ENCODE assay signal across 13 mouse cellular contexts in genomic region chr14:79658748-79659508, GRCm38 (mm10). TPM values are rescaled to one million over a fixed set of nuclear protein-coding genes. Genes with fewer than 3 reads are reported as not detected.
DNase-seq lines count a peak whose midpoint lies in the region; ATAC-seq lines count a peak whose summit lies in the region.
"Had no signal": no experiment of that assay in that cellular context is flagged by ENCODE, and none has a peak within 500 bp of the region (broad histone marks: within the 10 kb centered on the region; RNA-seq: fewer than 3 reads in every experiment).

No protein-coding gene starts in this region.

- H3K9me3 ChIP-seq in midbrain, embryonic 15.5 days, result no peaks in the 10 kb centered on the region
- H3K9me3 ChIP-seq in midbrain, embryonic 10.5 days (replicated peaks), result no peaks in the 10 kb centered on the region
- H3K9me3 ChIP-seq in forebrain, embryonic 15.5 days, result no peaks in the 10 kb centered on the region
- no peaks in the 10 kb centered on the region for H3K9me3 ChIP-seq in hindbrain, embryonic 14.5 days (ENCODE audit: control insufficient read depth, low read length)
- H3K9me3 ChIP-seq in neural tube, embryonic 15.5 days (replicated peaks), result no peaks in the 10 kb centered on the region
- H3K9me3 ChIP-seq: liver, embryonic 15.5 days; midbrain, embryonic 13.5 days had no signal

- 67% methylated on average over 6 of the region's 6 CpGs for WGBS in midbrain, embryonic 15.5 days
- 90% methylated on average over 6 of the region's 6 CpGs for WGBS in midbrain, embryonic 10.5 days
- WGBS in forebrain, embryonic 15.5 days, result 60% methylated on average over 6 of the region's 6 CpGs
- 48% methylated on average over 6 of the region's 6 CpGs for WGBS in hindbrain, embryonic 14.5 days
- WGBS in neural tube, embryonic 15.5 days, result 39% methylated on average over 6 of the region's 6 CpGs

- 0 out of 2 replicates have a peak, but pooled peaks cover 4% of the 10 kb centered on the region for H3K27me3 ChIP-seq in midbrain, embryonic 15.5 days (replicated peaks)
- H3K27me3 ChIP-seq in midbrain, embryonic 10.5 days (ENCODE audit: low read depth, poor library complexity, severe bottlenecking), result peaks cover 23% of the 10 kb centered on the region
- no peaks in the 10 kb centered on the region for H3K27me3 ChIP-seq in forebrain, embryonic 15.5 days
- H3K27me3 ChIP-seq in hindbrain, embryonic 14.5 days (ENCODE audit: control insufficient read depth, insufficient read depth, low read length), result no peaks in the 10 kb centered on the region
- H3K27me3 ChIP-seq in neural tube, embryonic 15.5 days (replicated peaks), result no peaks in the 10 kb centered on the region

- H3K4me2 ChIP-seq in midbrain, embryonic 15.5 days, result no peak overlapping the region
- H3K4me2 ChIP-seq in forebrain, embryonic 15.5 days (replicated peaks), result no peak overlapping the region
- H3K4me2 ChIP-seq in hindbrain, embryonic 14.5 days (replicated peaks), result no peak overlapping the region
- no peak overlapping the region for H3K4me2 ChIP-seq in neural tube, embryonic 15.5 days
- H3K4me2 ChIP-seq: liver, embryonic 15.5 days; midbrain, embryonic 13.5 days had no signal

- H3K27ac ChIP-seq in midbrain, embryonic 15.5 days, result 0 out of 2 replicates have a peak overlapping the region, but pooled peaks have one; percentile 19
- no peak overlapping the region for H3K27ac ChIP-seq in midbrain, embryonic 10.5 days (replicated peaks)
- peak overlapping the region; percentile 36 for H3K27ac ChIP-seq in forebrain, embryonic 15.5 days (replicated peaks)
- peak overlapping the region; percentile 59 for H3K27ac ChIP-seq in hindbrain, embryonic 14.5 days
- peak overlapping the region; percentile 37; the same call in 1 of the 2 replicates for H3K27ac ChIP-seq in neural tube, embryonic 15.5 days (replicated peaks)
- H3K27ac ChIP-seq: liver, embryonic 15.5 days; midbrain, embryonic 13.5 days had no signal

- peaks cover 15% of the 10 kb centered on the region for H3K4me1 ChIP-seq in midbrain, embryonic 15.5 days
- H3K4me1 ChIP-seq in midbrain, embryonic 10.5 days, result peaks cover 20% of the 10 kb centered on the region
- peaks cover 32% of the 10 kb centered on the region for H3K4me1 ChIP-seq in forebrain, embryonic 15.5 days
- peaks cover 35% of the 10 kb centered on the region for H3K4me1 ChIP-seq in hindbrain, embryonic 14.5 days (replicated peaks; ENCODE audit: control insufficient read depth, insufficient read depth, low read length)
- peaks cover 28% of the 10 kb centered on the region for H3K4me1 ChIP-seq in neural tube, embryonic 15.5 days
- H3K4me1 ChIP-seq: liver, embryonic 15.5 days had no signal

- H3K4me3 ChIP-seq in midbrain, embryonic 15.5 days, result no peak overlapping the region
- H3K4me3 ChIP-seq in midbrain, embryonic 10.5 days, result no peak overlapping the region
- no peak overlapping the region for H3K4me3 ChIP-seq in forebrain, embryonic 15.5 days
- no peak overlapping the region for H3K4me3 ChIP-seq in hindbrain, embryonic 14.5 days (replicated peaks; ENCODE audit: low read length)
- no peak overlapping the region for H3K4me3 ChIP-seq in neural tube, embryonic 15.5 days (replicated peaks)
- H3K4me3 ChIP-seq: erythroblast, embryonic 14.5 days; liver, embryonic 15.5 days; midbrain, embryonic 13.5 days had no signal

- no peak overlapping the region for H3K9ac ChIP-seq in midbrain, embryonic 15.5 days
- no peak overlapping the region for H3K9ac ChIP-seq in forebrain, embryonic 15.5 days (replicated peaks)
- no peak overlapping the region for H3K9ac ChIP-seq in hindbrain, embryonic 14.5 days
- H3K9ac ChIP-seq in neural tube, embryonic 15.5 days (replicated peaks), result no peak overlapping the region
- H3K9ac ChIP-seq: liver, embryonic 15.5 days; midbrain, embryonic 13.5 days had no signal

- DNase-seq in midbrain, embryonic 10.5 days (ENCODE audit: low spot score), result no peak
- peak; percentile 57 for DNase-seq in hindbrain, embryonic 14.5 days (ENCODE audit: low spot score)
- no peak for DNase-seq in right cerebral cortex, postnatal 4 days
- DNase-seq in urinary bladder, adult 2 months (ENCODE audit: low spot score), result no peak
- DNase-seq: adrenal gland, postnatal 36 days; kidney, adult 2 months; lung, postnatal 36 days had no signal

- no peaks in the 10 kb centered on the region for H3K36me3 ChIP-seq in midbrain, embryonic 15.5 days (replicated peaks)
- no peaks in the 10 kb centered on the region for H3K36me3 ChIP-seq in midbrain, embryonic 10.5 days
- no peaks in the 10 kb centered on the region for H3K36me3 ChIP-seq in forebrain, embryonic 15.5 days
- no peaks in the 10 kb centered on the region for H3K36me3 ChIP-seq in hindbrain, embryonic 14.5 days (replicated peaks; ENCODE audit: control insufficient read depth, insufficient read depth)
- no peaks in the 10 kb centered on the region for H3K36me3 ChIP-seq in neural tube, embryonic 15.5 days
- H3K36me3 ChIP-seq: liver, embryonic 15.5 days; midbrain, embryonic 13.5 days had no signal

- ATAC-seq in midbrain, embryonic 15.5 days (replicated peaks), result peak; percentile 41; the same call in 1 of the 2 replicates
- ATAC-seq in forebrain, embryonic 15.5 days (replicated peaks), result peak; percentile 37
- ATAC-seq in hindbrain, embryonic 14.5 days (ENCODE audit: low FRiP score), result peak; percentile 68
- ATAC-seq in neural tube, embryonic 15.5 days (ENCODE audit: low FRiP score), result no peak
- ATAC-seq: midbrain, embryonic 13.5 days had no signal

RNA-seq across cellular contexts. Expression of gene Cnmd, which starts 3.0 kb away (rescaled TPM):
- 1.9 and 2.1 TPM in 2 replicates for polyA plus RNA-seq in midbrain, embryonic 15.5 days (2015; fragmentation: Nextera tagmentation; extraction: Ambion mirVana)
- 5.3 and 6.3 TPM in 2 replicates for polyA plus RNA-seq in midbrain, embryonic 10.5 days (2016; fragmentation: Nextera tagmentation; extraction: Ambion mirVana)
- 1.5 and 2.6 TPM in 2 replicates for polyA plus RNA-seq in forebrain, embryonic 15.5 days (2015; fragmentation: Nextera tagmentation; extraction: Ambion mirVana)
- 2.6 and 4.2 TPM in 2 replicates for polyA plus RNA-seq in hindbrain, embryonic 14.5 days (2014; fragmentation: Nextera tagmentation; extraction: Ambion mirVana)
- 15.9 and 21.9 TPM in 2 replicates for polyA plus RNA-seq in neural tube, embryonic 15.5 days (2015; fragmentation: Nextera tagmentation; extraction: Ambion mirVana)
- 1.7 and 2.1 TPM in 2 replicates for polyA plus RNA-seq in urinary bladder, adult 2 months (2012; rRNA removed)
- polyA plus RNA-seq: erythroblast, embryonic 14.5 days had no signal
